Mouse (Mus musculus): ENCODE measurements around the gene Gm44973. TPM values are rescaled to one million over a fixed set of nuclear protein-coding genes. Genes with fewer than 3 reads are reported as not detected.

Gene Gm44973
- polyA plus RNA-seq, 1 experiment, result not detected

- Histone ChIP-seq H3K27me3 (ENCODE audit: control insufficient read depth, insufficient read depth, low read length) (no peaks in the 10 kb centered on the region), H3K4me1 (ENCODE audit: control insufficient read depth, insufficient read depth, insufficient read length) (no peaks in the 10 kb centered on the region; the same call in 1 of the 2 replicates), H3K4me3 (ENCODE audit: extremely low read depth, insufficient read depth, insufficient read length) (no peak overlapping the region), H3K27ac (ENCODE audit: insufficient read depth, low read length) (no peak overlapping the region), H3K36me3 (ENCODE audit: control insufficient read depth, insufficient read depth, low read length) (peaks cover 35% of the 10 kb centered on the region)
- DNase-seq (ENCODE audit: low read depth in 1 of 2, low spot score in 2 of 2), result no peak
- no peak for TF ChIP-seq POLR2A (IDR thresholded peaks at IDR 0.05; ENCODE audit: low read depth, low read length)
- TF ChIP-seq CTCF (IDR thresholded peaks at IDR 0.05; ENCODE audit: extremely low read depth, insufficient read depth, insufficient read length, insufficient replicate concordance), result no peak
- 97% methylated on average over 22 of the region's 22 CpGs for WGBS
These were observed 14.2 kb downstream of the Gm44973 start for GRCm38 (mm10) chr7:5029543-5029942.

DNA sequence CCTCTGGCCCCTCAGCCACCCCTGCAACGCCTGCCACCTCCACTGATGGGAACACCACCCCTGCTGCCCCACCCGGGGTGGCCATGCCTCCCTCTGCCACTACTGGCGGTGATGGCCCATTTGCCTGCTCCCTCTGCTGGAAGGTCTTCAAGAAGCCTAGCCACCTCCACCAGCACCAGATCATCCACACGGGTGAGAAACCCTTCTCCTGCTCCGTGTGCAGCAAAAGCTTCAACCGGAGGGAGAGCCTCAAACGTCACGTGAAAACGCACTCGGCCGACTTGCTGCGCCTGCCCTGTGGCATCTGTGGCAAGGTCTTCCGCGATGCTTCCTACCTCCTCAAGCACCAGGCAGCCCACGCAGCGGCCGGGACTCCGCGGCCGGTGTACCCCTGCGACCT is 14.7 kb downstream of the Gm44973 start:
- TF ChIP-seq POLR2A (IDR thresholded peaks at IDR 0.05; ENCODE audit: low read depth, low read length), result no peak
- no peak for TF ChIP-seq CTCF (IDR thresholded peaks at IDR 0.05; ENCODE audit: extremely low read depth, insufficient read depth, insufficient read length, insufficient replicate concordance)
- Histone ChIP-seq H3K27me3 (ENCODE audit: control insufficient read depth, insufficient read depth, low read length) (no peaks in the 10 kb centered on the region), H3K4me3 (ENCODE audit: extremely low read depth, insufficient read depth, insufficient read length) (no peak overlapping the region), H3K4me1 (ENCODE audit: control insufficient read depth, insufficient read depth, insufficient read length) (no peaks in the 10 kb centered on the region; the same call in 1 of the 2 replicates), H3K36me3 (ENCODE audit: control insufficient read depth, insufficient read depth, low read length) (peaks cover 35% of the 10 kb centered on the region), H3K27ac (ENCODE audit: insufficient read depth, low read length) (no peak overlapping the region)
- 96% methylated on average over 21 of the region's 21 CpGs for WGBS
- no peak for DNase-seq (ENCODE audit: low read depth in 1 of 2, low spot score in 2 of 2)

DNA sequence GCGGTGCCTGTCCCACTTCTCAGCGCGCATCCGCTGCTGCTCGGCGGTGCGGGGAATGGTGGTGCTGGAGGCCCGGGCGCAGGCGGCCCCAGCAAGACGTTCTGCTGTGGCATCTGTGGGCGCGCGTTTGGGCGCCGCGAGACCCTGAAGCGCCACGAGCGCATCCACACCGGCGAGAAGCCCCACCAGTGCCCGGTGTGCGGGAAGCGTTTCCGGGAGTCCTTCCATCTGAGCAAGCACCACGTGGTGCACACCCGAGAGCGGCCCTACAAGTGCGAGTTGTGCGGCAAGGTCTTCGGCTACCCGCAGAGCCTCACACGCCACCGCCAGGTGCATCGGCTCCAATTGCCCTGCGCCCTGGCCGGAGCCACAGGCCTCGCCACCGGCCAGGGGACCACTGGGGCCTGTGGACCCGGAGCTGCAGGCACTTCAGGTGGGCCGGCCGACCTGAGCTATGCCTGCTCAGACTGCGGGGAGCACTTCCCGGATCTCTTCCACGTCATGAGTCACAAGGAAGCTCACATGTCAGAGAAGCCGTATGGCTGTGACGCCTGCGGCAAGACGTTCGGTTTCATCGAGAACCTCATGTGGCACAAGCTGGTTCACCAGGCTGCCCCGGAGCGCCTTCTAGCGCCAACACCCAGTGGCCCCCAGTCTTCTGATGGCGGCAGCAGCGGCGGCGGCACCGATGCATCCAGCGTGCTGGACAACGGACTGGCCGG is 15.4 kb downstream of the Gm44973 start:
- no peak for DNase-seq (ENCODE audit: low read depth in 1 of 2, low spot score in 2 of 2)
- Histone ChIP-seq H3K4me1 (ENCODE audit: control insufficient read depth, insufficient read depth, insufficient read length) (no peaks in the 10 kb centered on the region; the same call in 1 of the 2 replicates), H3K27me3 (ENCODE audit: control insufficient read depth, insufficient read depth, low read length) (no peaks in the 10 kb centered on the region), H3K36me3 (ENCODE audit: control insufficient read depth, insufficient read depth, low read length) (peaks cover 35% of the 10 kb centered on the region), H3K4me3 (ENCODE audit: extremely low read depth, insufficient read depth, insufficient read length) (no peak overlapping the region), H3K27ac (ENCODE audit: insufficient read depth, low read length) (no peak overlapping the region)
- 97% methylated on average over 63 of the region's 63 CpGs for WGBS
- TF ChIP-seq CTCF (IDR thresholded peaks at IDR 0.05; ENCODE audit: extremely low read depth, insufficient read depth, insufficient read length, insufficient replicate concordance) (no peak), POLR2A (IDR thresholded peaks at IDR 0.05; ENCODE audit: low read depth, low read length) (no peak)

GRCm38 (mm10) chr7:5031496-5031895 is 16.2 kb downstream of the Gm44973 start:
- WGBS, result 96% methylated on average over 45 of the region's 46 CpGs
- no peaks in the 10 kb centered on the region for H3K27me3 ChIP-seq (ENCODE audit: control insufficient read depth, insufficient read depth, low read length)
- no peak overlapping the region for H3K27ac ChIP-seq (ENCODE audit: insufficient read depth, low read length)
- H3K36me3 ChIP-seq (ENCODE audit: control insufficient read depth, insufficient read depth, low read length), result peaks cover 35% of the 10 kb centered on the region
- H3K4me3 ChIP-seq (ENCODE audit: extremely low read depth, insufficient read depth, insufficient read length), result no peak overlapping the region
- no peak for DNase-seq (ENCODE audit: low read depth in 1 of 2, low spot score in 2 of 2)
- no peak for TF ChIP-seq CTCF (IDR thresholded peaks at IDR 0.05; ENCODE audit: extremely low read depth, insufficient read depth, insufficient read length, insufficient replicate concordance)
- TF ChIP-seq POLR2A (IDR thresholded peaks at IDR 0.05; ENCODE audit: low read depth, low read length), result no peak
- H3K4me1 ChIP-seq (ENCODE audit: control insufficient read depth, insufficient read depth, insufficient read length), result no peaks in the 10 kb centered on the region; the same call in 1 of the 2 replicates

DNA sequence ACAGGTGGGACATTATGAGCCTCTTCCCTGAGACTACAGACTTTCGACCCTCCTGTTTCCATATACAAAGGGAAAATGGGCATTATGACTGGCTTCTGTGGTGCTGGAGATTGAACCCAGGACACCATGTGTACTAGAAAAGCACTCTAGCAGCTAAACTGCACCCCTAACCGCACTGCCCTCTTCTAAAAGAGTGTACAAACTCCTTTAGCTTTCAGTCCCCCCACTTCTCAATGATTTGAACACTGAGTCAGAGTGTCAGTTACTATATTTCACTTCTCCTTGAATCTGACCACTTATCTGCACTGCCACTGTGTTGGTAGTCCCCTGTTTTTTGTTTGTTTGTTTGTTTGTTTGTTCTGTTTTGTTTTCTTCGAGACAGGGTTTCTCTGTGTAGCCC is 18.5 kb downstream of the Gm44973 start, which contains the start of gene 4632433K11Rik:
4632433K11Rik (plus strand) TSS at position 301 of the 400 bp plus-strand sequence.
- Histone ChIP-seq H3K27me3 (ENCODE audit: control insufficient read depth, insufficient read depth, low read length) (no peaks in the 10 kb centered on the region), H3K36me3 (ENCODE audit: control insufficient read depth, insufficient read depth, low read length) (peaks cover 34% of the 10 kb centered on the region), H3K4me1 (ENCODE audit: control insufficient read depth, insufficient read depth, insufficient read length) (no peaks in the 10 kb centered on the region; the same call in none of the 2 replicates), H3K4me3 (ENCODE audit: extremely low read depth, insufficient read depth, insufficient read length) (no peak within 1 kb of the TSS), H3K27ac (ENCODE audit: insufficient read depth, low read length) (no peak within 1 kb of the TSS)
- no peak for TF ChIP-seq POLR2A (IDR thresholded peaks at IDR 0.05; ENCODE audit: low read depth, low read length)
- TF ChIP-seq CTCF (IDR thresholded peaks at IDR 0.05; ENCODE audit: extremely low read depth, insufficient read depth, insufficient read length, insufficient replicate concordance), result no peak
- 86% methylated on average over 3 of the region's 3 CpGs for WGBS
- DNase-seq (ENCODE audit: low read depth in 1 of 2, low spot score in 2 of 2), result no peak

DNA sequence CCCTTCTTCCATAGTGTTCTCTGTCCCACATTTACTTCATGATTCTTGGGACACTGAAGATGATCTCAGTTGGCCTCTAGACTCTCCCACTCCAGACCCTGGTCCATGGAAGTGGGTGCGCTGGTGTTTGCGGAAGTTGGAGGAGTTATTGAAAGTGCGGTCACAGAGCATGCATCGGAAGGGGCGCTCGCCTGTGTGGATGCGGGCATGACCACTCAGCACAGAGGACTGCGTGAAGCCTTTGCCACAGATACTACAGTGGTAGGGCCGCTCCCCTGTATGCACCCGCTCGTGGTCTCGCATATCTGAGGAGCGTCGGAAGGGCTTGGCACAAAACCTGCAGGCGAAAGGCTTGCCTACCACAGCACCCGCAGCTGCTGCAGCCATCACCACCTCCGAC is 20.3 kb downstream of the Gm44973 start:
- Histone ChIP-seq H3K36me3 (ENCODE audit: control insufficient read depth, insufficient read depth, low read length) (peaks cover 16% of the 10 kb centered on the region), H3K4me1 (ENCODE audit: control insufficient read depth, insufficient read depth, insufficient read length) (no peaks in the 10 kb centered on the region; the same call in none of the 2 replicates), H3K27ac (ENCODE audit: insufficient read depth, low read length) (no peak overlapping the region), H3K27me3 (ENCODE audit: control insufficient read depth, insufficient read depth, low read length) (no peaks in the 10 kb centered on the region), H3K4me3 (ENCODE audit: extremely low read depth, insufficient read depth, insufficient read length) (no peak overlapping the region)
- 94% methylated on average over 17 of the region's 17 CpGs for WGBS
- TF ChIP-seq POLR2A (IDR thresholded peaks at IDR 0.05; ENCODE audit: low read depth, low read length) (no peak), CTCF (IDR thresholded peaks at IDR 0.05; ENCODE audit: extremely low read depth, insufficient read depth, insufficient read length, insufficient replicate concordance) (no peak)
- DNase-seq (ENCODE audit: low read depth in 1 of 2, low spot score in 2 of 2), result no peak

GRCm38 (mm10) chr7:5036136-5036535 is 20.8 kb downstream of the Gm44973 start:
- Histone ChIP-seq H3K36me3 (ENCODE audit: control insufficient read depth, insufficient read depth, low read length) (peaks cover 11% of the 10 kb centered on the region), H3K27ac (ENCODE audit: insufficient read depth, low read length) (no peak overlapping the region), H3K27me3 (ENCODE audit: control insufficient read depth, insufficient read depth, low read length) (no peaks in the 10 kb centered on the region), H3K4me3 (ENCODE audit: extremely low read depth, insufficient read depth, insufficient read length) (no peak overlapping the region), H3K4me1 (ENCODE audit: control insufficient read depth, insufficient read depth, insufficient read length) (no peaks in the 10 kb centered on the region; the same call in none of the 2 replicates)
- WGBS, result 90% methylated on average over 9 of the region's 9 CpGs
- no peak for DNase-seq (ENCODE audit: low read depth in 1 of 2, low spot score in 2 of 2)
- no peak for TF ChIP-seq POLR2A (IDR thresholded peaks at IDR 0.05; ENCODE audit: low read depth, low read length)
- TF ChIP-seq CTCF (IDR thresholded peaks at IDR 0.05; ENCODE audit: extremely low read depth, insufficient read depth, insufficient read length, insufficient replicate concordance), result no peak

Data from spleen, adult 2 months (tissue).